Mouse (Mus musculus) left cerebral cortex, adult 18-20 months (tissue): Measurements from ENCODE around the gene Ppm1g. TPM values are rescaled to one million over a fixed set of nuclear protein-coding genes. Genes with fewer than 3 reads are reported as not detected.

Source experiments
- DNase-seq, 2 experiments: peaks; one replicate each; pipeline ENCODE4 v3.0.0; 2021 to 2022; ENCODE audit warnings: low spot score in 2 of 2, mixed read lengths in 1 of 2
- long read RNA-seq, 2 experiments: library from polyadenylated mRNA; stranded (forward); transcript quantifications; one replicate each; pipeline ENCODE4 v2.0.0; 2021
- total RNA-seq, 2 experiments: library from RNA; stranded (reverse); gene quantifications; 2 replicates each; pipeline ENCODE4 v1.2.3; 2021

The Ppm1g gene
- 10 to 100 TPM; 70.7 to 76.2 TPM for total RNA-seq
- long read RNA-seq, experiment 1, transcript Ppm1g-201 (10 exons, 2,307 nt): major isoform, 74 of 84 reads
- long read RNA-seq, experiment 1, partial matches to known transcripts: 6 of 84 reads
- long read RNA-seq, experiment 1, other reads (novel, unspliced or antisense): 4 of 84 reads
- long read RNA-seq, experiment 2, transcript Ppm1g-201 (10 exons, 2,307 nt): major isoform, 87 of 103 reads
- long read RNA-seq, experiment 2, partial matches to known transcripts: 10 of 103 reads
- long read RNA-seq, experiment 2, other reads (novel, unspliced or antisense): 6 of 103 reads

DNA sequence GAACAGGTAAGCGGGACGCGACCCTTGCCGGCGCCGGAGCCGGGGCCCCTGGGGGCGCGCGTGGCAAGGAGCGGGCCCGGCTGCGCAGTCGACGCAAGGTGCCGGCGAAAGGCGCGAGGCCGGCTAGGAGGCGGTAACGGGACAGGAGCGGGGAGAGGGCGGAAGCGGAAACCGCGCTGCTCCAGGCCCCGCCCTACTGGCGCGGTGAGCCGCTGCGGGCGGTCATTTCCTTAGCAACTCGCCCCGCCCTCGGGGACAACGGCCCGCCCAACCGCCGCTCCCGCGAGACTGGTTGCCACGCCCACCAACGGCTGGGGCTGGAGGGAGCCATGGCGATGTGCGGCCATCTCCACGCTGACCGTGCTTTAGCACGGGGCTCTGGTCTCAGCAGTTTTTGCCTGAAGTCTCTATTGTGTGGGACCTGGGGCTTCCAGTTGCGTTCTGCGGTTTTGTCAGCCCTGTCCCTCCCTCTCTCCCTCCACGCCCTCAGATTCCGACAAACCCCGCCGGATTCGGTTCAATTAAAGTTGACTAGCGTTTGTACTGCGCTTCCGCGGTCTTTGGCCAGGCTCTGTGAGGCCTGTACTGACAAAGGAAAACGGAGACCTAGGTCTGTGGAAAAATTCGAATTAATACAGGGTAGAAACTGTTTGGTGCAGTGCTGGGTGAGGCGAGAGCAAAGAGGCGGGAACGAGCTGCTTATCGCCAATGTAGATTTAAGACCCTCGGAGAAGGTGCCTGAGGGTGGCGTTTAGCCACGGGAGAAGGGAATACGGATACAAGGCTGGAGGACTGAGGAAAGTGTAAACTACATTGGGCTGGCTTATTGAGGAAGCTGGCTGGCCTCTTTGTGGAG lies at the start of gene Ppm1g:
Gene Ppm1g (minus strand): TSS at position 240 of the 856 bp plus-strand sequence.
- DNase-seq: peak; percentile 97 to 98

DNA sequence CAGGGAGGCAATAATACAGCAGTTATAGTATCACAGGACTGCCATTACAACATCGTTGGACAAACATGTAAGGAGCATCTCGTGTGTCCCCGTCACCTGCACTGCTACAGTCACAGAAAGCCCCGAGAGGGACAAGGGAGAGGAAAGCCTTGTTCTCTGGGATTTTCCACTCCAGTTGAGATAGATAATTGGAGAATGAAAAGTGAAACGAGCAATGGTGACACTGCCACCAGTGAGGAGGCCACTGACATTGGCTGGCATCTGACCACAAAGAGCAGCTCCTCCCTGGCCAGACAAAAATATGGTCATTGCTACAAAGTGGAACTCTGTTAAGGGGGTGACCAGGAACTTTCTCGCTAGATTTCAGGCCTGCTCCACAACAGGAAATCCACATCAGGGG lies 47.2 kb upstream of the Ppm1g start:
- no peak for DNase-seq

GRCm38 (mm10) chr5:31266101-31266500 lies 45.6 kb upstream of the Ppm1g start:
- DNase-seq: no peak

GRCm38 (mm10) chr5:31257616-31258015 lies 37.1 kb upstream of the Ppm1g start:
- DNase-seq: no peak

- no peak for DNase-seq
Measured at GRCm38 (mm10) chr5:31255971-31256370, 35.5 kb upstream of the Ppm1g start.

- no peak for DNase-seq
Measured at GRCm38 (mm10) chr5:31255381-31255780, 34.9 kb upstream of the Ppm1g start.

GRCm38 (mm10) chr5:31254901-31255300 lies 34.4 kb upstream of the Ppm1g start:
- DNase-seq: no peak

GRCm38 (mm10) chr5:31254452-31254851 lies 34.0 kb upstream of the Ppm1g start:
- no peak for DNase-seq

DNA sequence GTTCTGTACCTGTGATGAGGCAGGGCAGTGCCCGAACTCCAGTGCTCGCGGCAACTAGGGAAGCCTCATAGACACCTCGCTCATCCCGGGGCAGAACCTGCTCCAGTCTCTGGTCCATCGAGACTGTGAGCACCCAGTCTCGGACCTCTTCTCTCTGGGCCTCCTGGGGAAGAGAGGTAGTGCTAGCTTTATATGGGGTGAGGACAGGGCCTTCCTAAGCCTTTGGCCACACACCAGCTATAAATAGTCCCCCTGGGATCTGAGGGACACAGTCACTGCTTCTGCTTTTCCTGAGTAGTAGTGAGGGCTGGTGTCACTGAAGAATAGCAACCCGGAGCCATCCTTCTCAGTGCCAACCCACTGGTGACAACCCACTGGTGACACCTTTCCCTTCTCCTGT lies 33.3 kb upstream of the Ppm1g start:
- DNase-seq: no peak

DNA sequence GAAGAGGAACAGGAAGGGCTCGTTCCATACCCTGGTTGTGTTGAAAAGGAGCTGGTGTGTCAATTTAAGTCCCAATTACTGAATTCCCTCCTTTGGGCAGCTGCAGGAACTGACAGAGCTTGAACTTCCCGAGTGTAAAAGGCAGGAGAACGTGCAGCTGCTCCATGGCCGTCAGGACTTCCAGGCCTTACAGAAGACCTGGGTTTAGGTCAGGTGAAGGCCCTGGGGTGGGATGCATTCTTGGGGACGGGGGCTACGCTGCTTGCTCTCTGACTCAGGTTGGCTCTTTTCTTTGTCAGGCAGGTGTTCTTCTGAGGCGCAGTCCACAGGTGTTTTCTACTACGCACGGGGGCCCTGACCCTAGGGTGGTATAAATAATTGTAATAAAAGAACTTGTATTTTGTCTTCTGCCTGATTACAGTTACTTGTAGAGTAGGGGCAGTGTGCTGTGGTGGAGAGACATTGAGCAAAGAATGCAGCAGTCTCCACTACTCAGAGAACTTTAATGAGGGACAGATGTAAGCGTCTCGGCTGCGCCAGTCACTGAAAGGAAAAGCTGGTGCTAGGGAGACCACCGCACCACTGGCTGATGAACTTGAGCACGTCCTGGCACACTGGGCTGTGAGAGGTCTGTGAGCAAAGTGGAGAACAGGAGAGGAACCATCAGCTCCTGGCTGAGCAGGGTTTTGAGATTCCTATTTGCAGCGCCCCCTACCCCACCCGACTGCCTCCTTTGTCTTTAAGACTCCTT lies 32.5 kb upstream of the Ppm1g start:
- DNase-seq: no peak

- DNase-seq: no peak
Measured at GRCm38 (mm10) chr5:31252151-31252550, 31.7 kb upstream of the Ppm1g start.

GRCm38 (mm10) chr5:31251541-31252101 lies 31.1 kb upstream of the Ppm1g start, which contains the start of gene Krtcap3:
Krtcap3 (plus strand) TSS chr5:31251691.
- no peak for DNase-seq

DNA sequence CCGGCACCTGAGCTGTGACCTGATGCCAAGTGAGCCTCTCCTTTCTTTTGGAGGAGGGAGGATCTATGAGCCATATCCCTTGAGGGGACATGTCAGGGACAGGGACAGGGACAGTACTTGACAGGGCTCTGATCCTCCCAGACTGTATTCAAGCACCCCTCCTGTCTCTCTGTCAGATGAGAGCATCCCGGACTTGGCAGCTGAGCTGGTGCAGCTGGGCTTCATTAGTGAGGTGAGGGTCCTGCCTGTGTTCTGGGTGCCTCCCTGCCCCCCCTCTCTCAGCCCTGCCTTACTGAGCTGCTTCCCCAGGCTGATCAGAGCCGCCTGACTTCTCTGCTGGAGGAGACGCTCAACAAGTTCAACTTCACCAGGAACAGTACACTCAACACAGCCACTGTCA lies 30.2 kb upstream of the Ppm1g start:
- DNase-seq: no peak

GRCm38 (mm10) chr5:31242191-31242590 lies 21.7 kb upstream of the Ppm1g start:
- no peak for DNase-seq

GRCm38 (mm10) chr5:31241522-31242034 lies 21.1 kb upstream of the Ppm1g start:
- DNase-seq: no peak

DNA sequence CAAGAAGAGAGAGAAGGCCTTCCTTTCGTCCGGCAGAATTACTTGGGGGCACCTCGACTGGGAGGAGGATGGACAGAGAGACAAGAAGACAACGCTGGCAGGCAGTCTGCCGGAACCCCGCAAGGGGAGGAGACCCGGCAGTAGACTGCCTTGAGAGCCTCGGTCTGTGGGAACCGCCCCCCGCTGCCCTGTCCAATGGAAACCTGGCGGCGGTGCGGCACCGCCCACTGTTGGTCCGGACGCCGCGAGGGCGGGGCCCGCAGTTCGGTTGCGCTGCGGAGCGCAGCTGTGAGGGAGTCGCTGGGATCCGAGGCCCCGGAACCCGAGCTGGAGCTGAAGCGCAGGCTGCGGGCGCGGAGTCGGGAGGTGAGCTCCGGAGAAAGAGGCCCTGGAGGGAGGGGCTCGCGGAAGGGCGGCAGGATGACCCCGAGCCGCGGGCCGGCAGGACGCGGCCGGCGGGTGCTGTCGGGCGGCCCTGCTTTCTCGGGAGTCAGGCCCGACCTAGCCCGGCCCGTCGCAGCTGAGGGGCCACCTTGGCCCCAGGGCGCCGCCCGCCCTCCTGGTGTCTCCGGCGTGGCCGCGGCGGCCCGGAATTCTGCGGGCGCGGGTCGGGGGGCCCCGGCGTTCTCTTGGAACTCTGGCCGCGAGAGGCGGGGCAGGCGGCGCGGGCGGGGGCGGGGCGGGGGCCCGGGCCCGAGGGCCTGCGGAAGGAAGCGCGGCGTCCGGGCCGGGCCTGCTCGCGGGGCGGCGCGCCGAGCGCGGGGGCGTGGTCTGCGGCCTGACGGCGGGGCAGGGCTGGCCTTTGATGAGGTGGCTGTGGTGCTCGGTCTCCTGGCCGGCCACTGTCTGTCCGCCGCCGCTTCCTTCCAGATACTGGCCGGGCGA lies 20.4 kb upstream of the Ppm1g start, which contains the start of the genes Nrbp1 and Gm9970:
Gene Nrbp1 (plus strand): TSS at position 228 of the 885 bp plus-strand sequence.
Gene Gm9970 (minus strand): TSS at position 596 of the 885 bp plus-strand sequence.
- DNase-seq: peak; percentile 93 to 97

- DNase-seq: no peak
Measured at GRCm38 (mm10) chr5:31226641-31227040, 6.2 kb upstream of the Ppm1g start.

DNA sequence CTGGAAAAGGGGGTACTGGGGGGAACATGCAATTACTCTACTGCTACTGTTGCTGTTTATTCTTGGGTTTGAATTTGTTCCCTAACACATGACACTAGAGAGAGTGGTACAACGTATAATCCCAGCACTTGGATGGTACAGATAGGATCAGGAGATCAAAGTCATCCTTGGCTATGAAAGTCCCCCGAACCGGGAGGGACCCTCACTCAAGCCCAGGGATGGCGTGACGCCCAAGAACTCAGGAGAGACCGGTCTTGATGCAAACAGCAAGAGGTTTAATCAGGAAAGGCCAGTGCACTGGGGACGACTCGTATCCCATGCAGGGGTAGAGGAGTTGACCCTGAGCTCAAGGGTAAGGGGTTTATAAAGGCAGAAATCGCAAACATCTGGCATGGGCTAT lies 2.2 kb upstream of the Ppm1g start:
- DNase-seq: no peak

- no peak for DNase-seq
Measured at GRCm38 (mm10) chr5:31221304-31221945, 938 bp upstream of the Ppm1g start.
